Mouse (Mus musculus): ENCODE results near the gene Gsdma2.

Gsdma2 gene

DNA sequence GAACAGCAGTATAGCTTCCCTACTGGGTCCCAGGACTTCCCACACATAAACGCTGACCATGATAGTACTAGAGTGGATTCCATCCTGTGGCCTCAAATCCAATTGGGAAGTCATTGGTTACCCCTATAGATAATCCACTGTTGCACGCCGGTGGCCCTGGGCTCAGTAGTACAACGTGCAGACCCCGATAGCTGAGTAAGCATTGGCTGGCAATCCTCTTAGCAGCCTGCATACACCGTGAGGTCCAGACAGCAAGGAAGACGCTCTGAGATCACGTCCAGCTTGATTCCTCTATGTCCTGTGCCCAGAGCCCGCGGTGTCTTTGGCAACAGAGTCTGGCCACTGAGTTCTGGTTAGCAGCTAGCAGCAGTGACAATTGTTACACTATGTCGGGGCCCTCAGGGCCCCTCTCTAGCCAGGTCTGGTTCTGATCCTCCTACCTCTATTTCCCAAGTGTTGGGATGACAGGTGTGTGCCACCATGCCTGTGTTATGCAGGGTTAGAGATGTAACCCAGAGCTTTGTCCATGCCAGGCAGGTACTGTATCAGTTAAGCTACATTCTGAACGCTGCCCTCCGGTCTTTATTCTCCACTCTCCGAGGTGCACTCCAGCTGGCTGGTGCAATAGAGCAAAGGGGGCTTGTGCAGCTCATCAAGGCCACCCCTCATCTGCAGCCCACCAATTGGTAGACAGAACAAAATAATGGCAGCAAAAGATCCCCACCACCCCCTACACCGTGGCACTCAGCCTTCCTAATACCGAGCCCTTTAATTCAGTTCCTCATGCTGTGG lies 52.5 kb downstream of the Gsdma2 start:
- in situ Hi-C loops (cut with MboI; ENCODE audit: low sequenced_read_pairs): no loop called here

DNA sequence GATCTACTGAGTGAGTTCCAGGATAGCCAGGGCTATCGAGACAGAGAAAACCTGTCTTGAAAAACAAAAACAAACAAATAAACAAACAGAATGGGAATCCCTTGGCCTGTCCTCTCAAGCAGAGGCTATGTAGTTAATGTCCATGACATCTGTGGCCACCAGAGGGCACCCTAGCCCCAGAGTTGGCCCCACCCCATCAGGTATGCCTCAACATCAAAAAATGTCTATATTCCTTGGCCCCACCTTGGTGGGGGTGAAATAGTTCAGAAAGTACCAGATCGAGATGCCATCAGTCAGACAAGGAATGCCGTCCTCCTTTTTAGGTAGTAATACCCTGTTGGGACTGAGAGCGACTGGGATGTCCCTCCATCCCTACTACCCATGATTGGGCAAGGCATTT lies 53.4 kb downstream of the Gsdma2 start:
- in situ Hi-C loops (cut with MboI; ENCODE audit: low sequenced_read_pairs): loop anchor here (5.0 kb wide), 1 partner anchor 77 kb away; the partner anchor contains the start of gene Nr1d1

GRCm38 (mm10) chr11:98701213-98701670 lies 54.7 kb downstream of the Gsdma2 start, which contains the start of gene Csf3:
TSS of gene Csf3 (plus strand) at chr11:98701263.
- in situ Hi-C loops (cut with MboI; ENCODE audit: low sequenced_read_pairs): loop anchor here (5.0 kb wide), 1 partner anchor 76 kb away; the partner anchor contains the start of gene Nr1d1

DNA sequence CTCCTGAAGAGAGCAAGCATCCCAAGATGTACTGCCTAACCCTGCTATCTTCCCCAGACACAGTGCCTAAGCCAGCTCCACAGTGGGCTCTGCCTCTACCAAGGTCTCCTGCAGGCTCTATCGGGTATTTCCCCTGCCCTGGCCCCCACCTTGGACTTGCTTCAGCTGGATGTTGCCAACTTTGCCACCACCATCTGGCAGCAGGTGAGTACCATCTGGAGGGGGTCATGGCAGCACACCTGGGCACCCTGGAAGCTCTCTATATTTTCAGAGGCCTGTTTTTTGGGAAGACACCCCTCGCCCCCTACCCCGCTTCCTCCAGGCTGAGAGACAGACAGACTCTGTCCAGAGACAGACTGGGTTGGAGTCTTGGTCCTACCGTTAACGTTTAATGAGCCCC lies 55.8 kb downstream of the Gsdma2 start:
- in situ Hi-C loops (cut with MboI; ENCODE audit: low sequenced_read_pairs): loop anchor here (5.0 kb wide), 1 partner anchor 75 kb away; the partner anchor contains the start of gene Nr1d1

DNA sequence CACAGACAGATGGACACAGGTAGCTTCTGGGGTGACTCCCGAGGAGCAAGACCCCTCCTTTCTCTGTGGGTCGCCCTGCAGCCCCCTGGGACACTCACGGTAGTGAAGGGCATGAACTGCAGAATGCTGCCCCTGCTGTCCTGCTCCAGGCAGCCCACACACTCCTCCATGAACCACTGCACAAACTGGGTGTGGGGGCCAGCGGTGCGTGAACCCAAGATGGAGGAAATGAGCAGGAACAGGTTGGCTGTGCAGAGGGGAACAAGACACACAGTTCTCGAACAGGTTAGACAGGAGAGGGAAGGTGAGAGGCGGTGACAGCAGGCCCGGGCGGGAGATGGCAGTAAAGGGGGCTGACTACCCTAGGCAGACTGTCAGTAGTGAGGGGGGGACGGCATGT lies 58.5 kb downstream of the Gsdma2 start:
- in situ Hi-C loops (cut with MboI; ENCODE audit: low sequenced_read_pairs): no loop called here
